Mouse (Mus musculus) ZHBTc4 (cell line): ENCODE measurements around the gene Gfra1.

Source experiments
- DNase-seq: peaks from one replicate; pipeline ENCODE4 v3.0.0-alpha.2; 2011; ENCODE audit warnings: low read depth, low spot score

Gene Gfra1

DNA sequence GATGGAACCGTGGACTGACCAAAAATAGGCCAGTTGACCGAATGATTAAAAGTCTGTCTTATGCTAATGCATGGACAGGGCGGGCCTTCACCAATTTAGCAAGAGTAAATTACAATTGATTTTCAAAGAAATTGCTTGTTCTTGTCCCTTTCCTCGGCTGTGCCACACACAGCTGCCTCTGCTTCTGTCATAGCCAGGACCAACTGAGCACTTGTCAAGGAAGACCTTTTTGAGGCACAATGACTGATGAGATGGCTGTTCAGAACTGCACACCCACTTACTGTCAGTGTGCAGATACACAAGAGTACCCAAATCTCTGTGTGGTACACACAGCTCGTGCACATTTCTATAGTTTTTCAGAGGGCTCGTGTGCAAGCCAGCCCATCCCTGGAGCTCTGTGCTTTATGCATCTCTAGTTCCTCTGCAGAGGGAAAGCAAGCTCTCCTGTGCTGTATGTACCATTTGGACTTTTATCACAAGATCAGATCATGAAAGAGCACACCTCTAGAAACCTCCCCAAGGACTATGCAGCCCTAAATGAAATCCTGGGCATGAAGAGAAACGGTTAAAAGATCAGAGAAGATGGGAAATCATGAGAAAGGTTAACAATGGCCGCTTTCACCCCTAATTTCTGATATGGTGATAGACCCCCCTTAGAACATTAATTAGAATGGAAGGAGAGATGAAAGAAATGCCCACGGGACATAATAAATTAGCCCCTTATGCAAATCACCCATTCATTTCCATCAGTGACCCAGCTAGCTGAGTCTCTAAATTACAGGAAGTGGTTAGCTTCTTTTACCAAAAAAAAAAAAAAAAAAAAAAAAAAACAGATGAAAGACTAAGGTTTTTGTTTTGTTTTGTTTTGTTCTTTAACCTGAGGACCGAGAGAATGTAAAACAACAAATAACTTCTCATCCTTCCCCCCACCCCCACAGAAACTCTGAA lies 12.7 kb downstream of the Gfra1 start:
- no peak for DNase-seq

- peak; percentile 64 for DNase-seq
These were observed 13.9 kb downstream of the Gfra1 start for GRCm38 (mm10) chr19:58441785-58442184.

- DNase-seq: peak; percentile 31
These were observed 14.5 kb downstream of the Gfra1 start for GRCm38 (mm10) chr19:58441246-58441645.

DNA sequence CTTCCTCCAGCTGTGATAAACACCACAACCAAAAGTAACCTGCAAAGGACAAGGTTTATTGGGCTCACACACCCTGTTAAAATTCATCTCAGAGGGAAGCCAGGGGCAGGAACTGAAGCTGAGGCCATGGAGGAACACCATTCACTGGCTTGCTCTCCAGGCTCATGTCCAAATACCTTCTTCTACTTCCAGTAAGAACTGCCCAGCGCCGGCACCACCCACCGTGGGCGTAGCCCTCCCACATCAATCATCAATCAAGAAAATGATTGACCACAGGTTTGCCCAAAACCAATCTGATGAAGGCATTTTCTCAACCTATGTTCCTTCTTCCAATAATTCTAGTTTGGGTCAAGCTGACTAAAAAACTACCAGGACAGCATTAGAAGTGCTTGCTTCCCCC lies 16.9 kb downstream of the Gfra1 start:
- peak; percentile 39 for DNase-seq

DNA sequence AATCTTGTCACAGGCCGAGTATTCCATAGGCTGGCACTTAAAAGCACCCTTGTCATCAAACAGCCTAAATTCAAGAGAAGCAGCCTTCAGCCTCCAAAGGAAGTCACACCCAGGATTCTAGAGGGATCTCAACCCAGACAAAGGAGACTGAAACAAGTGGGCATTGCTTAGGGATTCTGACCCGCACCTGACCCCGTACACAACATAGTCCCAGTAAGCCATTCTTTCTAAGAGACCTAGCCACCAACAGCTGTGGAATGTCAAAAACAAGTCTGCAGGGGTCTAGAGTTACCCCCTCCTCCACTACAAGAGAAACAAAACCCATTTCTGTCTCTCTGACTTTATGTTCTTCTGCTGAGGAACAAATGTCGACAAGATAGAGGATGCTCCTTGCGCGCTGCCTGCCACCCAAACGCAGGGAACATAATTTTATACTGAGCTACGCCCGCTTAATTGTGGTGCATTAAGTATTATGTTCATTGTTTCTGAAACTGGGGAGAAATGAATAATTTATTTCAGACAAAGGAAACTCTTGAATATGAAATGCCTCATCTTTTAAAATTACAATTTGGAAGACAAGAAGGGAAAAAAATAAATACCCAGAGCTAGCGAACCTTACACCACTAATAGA lies 18.2 kb downstream of the Gfra1 start:
- DNase-seq: peak; percentile 51

DNA sequence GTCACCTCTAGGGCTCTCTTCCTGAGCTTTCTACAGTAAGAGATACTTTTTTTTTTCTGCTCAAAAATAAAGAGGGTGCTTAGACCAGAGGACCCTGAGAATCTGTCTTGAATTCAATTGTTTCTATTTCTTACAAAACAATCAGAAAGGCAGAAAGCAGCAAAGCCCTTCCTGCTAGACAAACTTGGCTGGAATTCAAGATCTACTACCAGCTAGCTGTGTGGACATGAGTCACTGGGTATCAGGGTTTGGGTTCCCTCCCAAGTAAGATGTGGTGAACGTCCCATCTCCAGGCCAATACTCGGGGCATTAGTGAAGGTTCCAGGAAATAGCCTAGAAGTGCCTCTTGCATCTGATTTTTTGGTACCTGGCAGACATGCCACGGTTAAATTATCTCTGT lies 18.8 kb downstream of the Gfra1 start:
- DNase-seq: no peak

GRCm38 (mm10) chr19:58435877-58436276 lies 19.8 kb downstream of the Gfra1 start:
- no peak for DNase-seq

DNA sequence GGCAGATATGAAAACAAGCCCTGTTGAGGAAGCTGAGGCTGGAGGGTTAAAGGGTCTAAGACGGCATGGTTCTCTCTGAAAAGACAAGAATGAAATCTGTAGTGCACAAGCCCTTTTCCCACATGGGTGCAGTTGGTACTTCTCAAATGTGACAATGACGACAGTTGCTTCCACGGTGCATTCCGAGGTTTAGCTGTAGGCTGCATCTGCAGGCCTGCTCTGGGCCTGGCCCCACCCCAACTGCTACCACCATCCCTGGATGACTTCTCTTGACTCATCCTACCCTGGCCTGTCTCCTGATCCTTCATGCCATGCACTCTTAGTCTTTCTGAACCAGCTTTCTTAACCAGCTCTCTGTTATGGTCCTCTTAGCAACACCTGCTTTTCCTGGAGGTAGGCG lies 22.9 kb downstream of the Gfra1 start:
- DNase-seq: no peak

- DNase-seq: no peak
These were observed 27.2 kb downstream of the Gfra1 start for GRCm38 (mm10) chr19:58428546-58428945.

- no peak for DNase-seq
These were observed 28.4 kb downstream of the Gfra1 start for GRCm38 (mm10) chr19:58427348-58427747.

DNA sequence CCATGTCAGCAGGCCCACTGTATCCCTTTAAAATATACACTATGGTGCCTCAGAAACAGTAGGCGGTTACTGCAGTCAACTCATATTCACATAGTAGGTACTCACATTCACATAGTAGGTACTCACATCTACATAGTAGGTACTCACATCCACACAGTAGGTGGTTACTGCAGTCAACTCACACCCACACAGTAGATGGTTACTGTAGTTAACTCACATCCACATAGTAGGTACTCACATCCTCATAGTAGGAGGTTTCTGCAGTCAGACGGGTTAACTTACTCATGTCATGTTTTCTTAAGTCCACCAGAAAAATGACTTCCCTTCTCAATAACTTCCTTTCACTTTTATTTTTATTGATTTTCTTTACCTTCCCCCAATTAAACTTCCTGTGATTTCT lies 30.8 kb downstream of the Gfra1 start:
- no peak for DNase-seq

GRCm38 (mm10) chr19:58424179-58424578 lies 31.5 kb downstream of the Gfra1 start:
- DNase-seq: no peak

- no peak for DNase-seq
These were observed 32.7 kb downstream of the Gfra1 start for GRCm38 (mm10) chr19:58422916-58423493.

DNA sequence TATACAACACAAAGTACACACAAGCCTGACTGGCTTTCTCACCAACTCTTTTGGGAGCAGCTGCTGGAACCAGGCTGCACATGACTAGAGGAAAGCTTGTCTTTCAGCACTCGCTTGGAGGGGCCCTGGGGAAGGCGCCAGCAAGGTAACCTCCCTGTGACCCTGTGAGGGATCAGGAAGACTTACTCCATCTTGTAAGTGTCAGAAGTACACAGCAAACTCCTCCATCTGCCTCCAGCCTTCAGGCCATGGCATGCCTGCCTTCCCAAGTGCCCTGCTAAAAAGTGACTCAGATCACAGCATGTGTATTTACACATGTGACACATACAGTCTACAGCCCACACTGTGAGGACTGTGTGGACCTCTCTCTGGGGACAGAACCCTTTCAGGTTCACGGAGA lies 36.0 kb downstream of the Gfra1 start:
- DNase-seq: no peak

- DNase-seq: no peak
These were observed 36.4 kb downstream of the Gfra1 start for GRCm38 (mm10) chr19:58419278-58419677.

DNA sequence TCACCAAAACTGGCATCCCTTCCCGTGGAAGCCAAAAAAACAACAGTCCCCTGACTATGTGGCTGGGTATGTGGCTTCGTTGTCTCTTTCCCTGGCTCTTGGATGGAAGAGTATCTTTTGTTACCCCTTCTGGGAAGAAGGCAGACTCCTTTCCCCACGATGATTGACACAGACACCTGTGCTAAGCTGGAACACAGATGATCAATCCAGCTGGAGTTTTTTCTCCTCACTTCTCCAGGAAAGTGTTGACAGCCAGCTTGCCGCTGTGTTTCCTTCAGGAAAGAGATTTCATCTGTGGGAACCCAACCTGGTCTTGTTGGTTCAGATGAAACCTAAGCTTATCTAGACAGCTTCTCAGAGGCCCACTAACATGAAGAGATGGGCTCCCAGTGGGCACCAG lies 40.5 kb downstream of the Gfra1 start:
- no peak for DNase-seq

DNA sequence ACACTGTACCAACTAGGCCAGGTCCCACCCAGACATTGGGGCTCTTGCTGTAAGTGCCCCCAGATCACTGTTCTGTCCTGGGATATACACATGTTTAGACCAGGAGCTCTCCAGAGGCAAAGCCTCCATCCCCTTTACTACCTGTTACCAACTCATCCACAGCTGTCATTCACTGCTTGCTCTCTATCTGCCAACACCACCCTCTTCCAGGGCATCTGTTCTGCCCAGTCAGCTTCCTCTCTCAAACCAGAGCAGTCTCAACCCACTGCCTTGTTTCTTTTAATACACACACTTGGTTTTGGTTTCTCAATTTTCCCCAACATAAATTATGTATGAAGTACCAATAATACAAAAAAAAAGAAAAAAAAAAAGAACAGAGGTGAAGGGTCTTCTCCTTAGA lies 41.0 kb downstream of the Gfra1 start:
- DNase-seq: no peak

DNA sequence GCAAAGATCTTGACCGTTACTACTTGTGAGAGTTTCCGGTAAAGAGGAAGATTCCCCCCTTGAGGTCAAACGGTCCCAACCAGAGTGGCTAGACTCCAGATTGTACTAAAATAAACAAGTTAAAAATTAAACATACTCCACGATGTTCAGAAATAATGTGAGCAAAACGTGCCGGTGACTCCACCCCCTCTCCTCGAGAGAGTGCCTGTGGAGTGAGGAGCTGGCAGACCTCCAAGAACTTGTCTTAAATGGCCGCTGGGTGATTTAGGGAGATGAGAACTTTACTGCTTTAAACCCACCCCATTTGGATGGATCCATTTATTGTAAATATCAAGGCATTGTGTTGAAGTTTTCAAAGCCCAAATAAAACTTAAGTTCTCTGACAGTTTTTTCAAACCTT lies 42.4 kb downstream of the Gfra1 start:
- peak; percentile 32 for DNase-seq

GRCm38 (mm10) chr19:58412811-58413210 lies 42.9 kb downstream of the Gfra1 start:
- DNase-seq: no peak

DNA sequence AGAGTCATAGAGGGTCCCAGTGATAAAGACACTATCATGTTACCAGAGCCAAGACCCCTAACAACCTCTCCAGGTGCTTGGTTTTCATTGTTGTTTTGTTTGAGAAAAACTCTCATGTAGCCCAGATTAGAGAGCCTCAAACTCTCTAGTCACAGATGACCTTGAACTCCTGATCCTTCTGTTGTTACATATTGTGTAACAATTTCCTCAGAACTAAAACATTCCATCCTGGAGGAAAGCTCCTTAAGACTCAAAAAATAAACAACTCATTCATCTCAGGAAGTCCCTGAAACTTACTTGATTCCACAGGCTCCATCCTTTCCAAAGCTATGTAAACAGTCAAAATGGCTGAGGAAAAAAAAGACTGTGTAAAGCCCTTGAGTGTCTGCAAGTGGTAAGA lies 49.0 kb downstream of the Gfra1 start:
- no peak for DNase-seq

GRCm38 (mm10) chr19:58400224-58400623 lies 55.5 kb downstream of the Gfra1 start:
- no peak for DNase-seq

DNA sequence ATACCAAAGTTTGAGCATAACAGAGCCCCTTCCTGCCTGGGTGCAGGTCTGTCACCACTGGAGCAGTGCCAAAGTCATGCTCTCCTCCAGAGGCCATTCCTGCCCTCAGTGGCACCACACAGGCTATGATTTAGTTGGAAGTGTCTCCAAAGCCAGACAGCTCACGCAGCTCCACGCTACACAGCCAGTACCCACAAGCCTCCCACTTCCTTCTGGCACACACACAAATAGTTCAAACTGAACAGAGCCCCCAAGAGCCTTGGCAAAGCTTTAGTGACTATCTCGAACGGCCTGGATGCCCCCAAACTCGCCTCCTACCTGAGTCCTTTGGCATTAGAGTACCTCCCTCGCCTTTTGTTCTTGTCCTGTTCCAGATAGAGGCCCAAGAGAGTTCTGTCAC lies 56.5 kb downstream of the Gfra1 start:
- no peak for DNase-seq

GRCm38 (mm10) chr19:58396604-58396984 lies 59.1 kb downstream of the Gfra1 start:
- DNase-seq: no peak
